Mouse (Mus musculus): ENCODE measurements around the gene Trank1. TPM values are rescaled to one million over a fixed set of nuclear protein-coding genes. Genes with fewer than 3 reads are reported as not detected.

The Trank1 gene
- polyA plus RNA-seq, 1 experiment from 2014 or later: 11.6 TPM

DNA sequence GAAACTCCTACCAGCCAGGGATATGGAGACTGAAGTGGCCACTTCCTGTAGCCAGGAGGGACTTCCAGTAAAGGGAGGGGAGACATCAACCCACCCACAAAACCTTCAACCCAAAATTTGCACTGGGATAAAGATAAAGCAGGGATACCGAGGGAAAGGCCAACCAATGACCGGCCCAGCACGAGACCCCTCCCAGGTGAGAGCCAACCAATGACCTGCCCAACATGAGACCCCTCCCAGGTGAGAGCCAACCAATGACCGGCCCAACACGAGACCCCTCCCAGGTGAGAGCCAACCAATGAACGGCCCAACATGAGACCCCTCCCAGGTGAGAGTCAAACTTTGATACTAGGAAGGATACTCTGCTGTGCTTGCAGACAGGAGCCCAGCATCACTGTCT is 16.6 kb upstream of the Trank1 start:
- Histone ChIP-seq H3K4me1 (ENCODE audit: control insufficient read depth, insufficient read depth, low read depth, low read length) (no peaks in the 10 kb centered on the region; the same call in 1 of the 2 replicates), H3K27me3 (replicated peaks; ENCODE audit: control insufficient read depth, insufficient read depth, low read length) (no peaks in the 10 kb centered on the region), H3K36me3 (ENCODE audit: control insufficient read depth, insufficient read depth, low read length) (no peaks in the 10 kb centered on the region), H3K27ac (ENCODE audit: low read depth, low read length) (no peak overlapping the region), H3K9ac (ENCODE audit: low read depth, low read length) (no peak overlapping the region), H3K9me3 (ENCODE audit: control insufficient read depth, low read length) (no peaks in the 10 kb centered on the region), H3K4me3 (ENCODE audit: low read length) (no peak overlapping the region), H3K4me2 (ENCODE audit: low read length) (no peak overlapping the region)
- ATAC-seq: no peak
- WGBS: 98% methylated on average over 6 of the region's 6 CpGs

DNA sequence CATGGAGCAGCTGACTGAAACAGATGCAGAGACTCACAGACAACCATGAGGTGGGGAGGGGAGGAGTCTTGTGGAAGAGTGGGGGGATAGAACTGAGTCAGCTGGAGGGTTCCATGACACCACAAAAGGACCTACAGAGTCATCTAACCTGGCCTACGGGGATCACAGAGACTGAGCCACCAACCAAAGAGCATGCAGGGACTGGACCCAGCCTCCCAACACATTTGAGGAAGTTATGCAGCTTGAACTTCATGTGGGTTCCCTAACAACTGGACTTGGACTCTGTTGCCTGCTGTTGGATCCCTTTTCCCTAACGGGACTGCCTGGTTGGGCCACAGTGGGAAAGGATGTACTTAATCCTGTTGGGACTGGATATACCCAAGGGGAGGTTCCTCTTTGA is 16.2 kb upstream of the Trank1 start:
- no peaks in the 10 kb centered on the region for H3K27me3 ChIP-seq (replicated peaks; ENCODE audit: control insufficient read depth, insufficient read depth, low read length)
- H3K4me3 ChIP-seq (ENCODE audit: low read length): no peak overlapping the region
- H3K4me2 ChIP-seq (ENCODE audit: low read length): no peak overlapping the region
- H3K9ac ChIP-seq (ENCODE audit: low read depth, low read length): no peak overlapping the region
- no peaks in the 10 kb centered on the region for H3K4me1 ChIP-seq (ENCODE audit: control insufficient read depth, insufficient read depth, low read depth, low read length)
- no peak for ATAC-seq
- H3K36me3 ChIP-seq (ENCODE audit: control insufficient read depth, insufficient read depth, low read length): no peaks in the 10 kb centered on the region
- 80% methylated on average over 2 of the region's 2 CpGs for WGBS
- H3K9me3 ChIP-seq (ENCODE audit: control insufficient read depth, low read length): no peaks in the 10 kb centered on the region
- H3K27ac ChIP-seq (ENCODE audit: low read depth, low read length): no peak overlapping the region

DNA sequence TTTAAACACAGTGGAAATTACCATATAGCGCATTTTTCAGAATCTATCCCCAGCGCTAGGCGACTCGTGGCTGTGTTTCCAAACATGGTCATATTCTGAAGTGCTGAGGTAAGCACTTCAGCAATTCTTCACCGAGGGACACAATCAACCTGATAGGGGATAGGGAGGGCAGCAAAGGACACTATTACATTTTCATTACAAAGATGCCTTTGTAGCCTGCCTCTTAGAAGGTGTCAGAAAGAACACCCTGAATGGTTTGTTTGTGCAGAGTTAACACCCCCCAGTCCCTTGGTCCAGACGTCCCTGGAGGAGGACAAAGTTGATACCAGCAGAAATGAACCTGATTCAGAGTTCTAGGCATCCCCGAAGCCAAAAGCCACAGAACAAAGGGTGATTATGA is 15.1 kb upstream of the Trank1 start:
- Histone ChIP-seq H3K27me3 (replicated peaks; ENCODE audit: control insufficient read depth, insufficient read depth, low read length) (no peaks in the 10 kb centered on the region), H3K4me3 (ENCODE audit: low read length) (no peak overlapping the region), H3K36me3 (ENCODE audit: control insufficient read depth, insufficient read depth, low read length) (no peaks in the 10 kb centered on the region), H3K4me2 (ENCODE audit: low read length) (no peak overlapping the region), H3K27ac (ENCODE audit: low read depth, low read length) (no peak overlapping the region), H3K9me3 (ENCODE audit: control insufficient read depth, low read length) (no peaks in the 10 kb centered on the region), H3K4me1 (ENCODE audit: control insufficient read depth, insufficient read depth, low read depth, low read length) (no peaks in the 10 kb centered on the region), H3K9ac (ENCODE audit: low read depth, low read length) (no peak overlapping the region)
- 82% methylated on average over 7 of the region's 7 CpGs for WGBS
- ATAC-seq: no peak

DNA sequence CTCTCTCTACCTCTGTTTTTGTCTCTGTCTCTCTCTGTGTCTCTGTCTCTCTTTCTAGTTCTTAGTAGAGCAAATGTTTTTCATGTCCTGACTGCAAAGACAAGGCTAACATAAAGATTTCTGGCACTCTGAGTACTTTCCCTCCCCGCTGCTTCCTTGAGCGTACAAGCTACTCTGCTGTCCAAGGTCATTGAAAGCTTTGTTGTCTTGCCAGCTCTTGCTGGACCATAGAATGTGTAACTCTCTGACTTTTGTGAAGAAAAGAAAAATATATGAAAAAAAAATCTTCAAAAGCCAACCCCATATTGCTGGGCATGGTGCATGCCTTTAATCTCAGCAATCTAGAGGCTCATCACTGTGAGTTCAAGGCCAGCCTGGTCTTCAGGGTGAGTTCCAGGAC is 12.9 kb upstream of the Trank1 start:
- no peaks in the 10 kb centered on the region for H3K4me1 ChIP-seq (ENCODE audit: control insufficient read depth, insufficient read depth, low read depth, low read length)
- H3K4me2 ChIP-seq (ENCODE audit: low read length): no peak overlapping the region
- no peak overlapping the region for H3K9ac ChIP-seq (ENCODE audit: low read depth, low read length)
- no peak overlapping the region for H3K4me3 ChIP-seq (ENCODE audit: low read length)
- ATAC-seq: no peak
- 70% methylated on average over 2 of the region's 2 CpGs for WGBS
- H3K27ac ChIP-seq (ENCODE audit: low read depth, low read length): no peak overlapping the region
- no peaks in the 10 kb centered on the region for H3K36me3 ChIP-seq (ENCODE audit: control insufficient read depth, insufficient read depth, low read length)
- no peaks in the 10 kb centered on the region; the same call in 1 of the 2 replicates for H3K27me3 ChIP-seq (replicated peaks; ENCODE audit: control insufficient read depth, insufficient read depth, low read length)
- no peaks in the 10 kb centered on the region for H3K9me3 ChIP-seq (ENCODE audit: control insufficient read depth, low read length)

GRCm38 (mm10) chr9:111302196-111302831 is 9.2 kb upstream of the Trank1 start:
- no peak overlapping the region for H3K27ac ChIP-seq (ENCODE audit: low read depth, low read length)
- no peak for ATAC-seq
- 41% methylated on average over 12 of the region's 12 CpGs for WGBS
- no peaks in the 10 kb centered on the region for H3K4me1 ChIP-seq (ENCODE audit: control insufficient read depth, insufficient read depth, low read depth, low read length)
- H3K9ac ChIP-seq (ENCODE audit: low read depth, low read length): no peak overlapping the region
- H3K9me3 ChIP-seq (ENCODE audit: control insufficient read depth, low read length): no peaks in the 10 kb centered on the region
- H3K36me3 ChIP-seq (ENCODE audit: control insufficient read depth, insufficient read depth, low read length): no peaks in the 10 kb centered on the region
- no peaks in the 10 kb centered on the region; the same call in 1 of the 2 replicates for H3K27me3 ChIP-seq (replicated peaks; ENCODE audit: control insufficient read depth, insufficient read depth, low read length)
- H3K4me3 ChIP-seq (ENCODE audit: low read length): no peak overlapping the region
- no peak overlapping the region for H3K4me2 ChIP-seq (ENCODE audit: low read length)

DNA sequence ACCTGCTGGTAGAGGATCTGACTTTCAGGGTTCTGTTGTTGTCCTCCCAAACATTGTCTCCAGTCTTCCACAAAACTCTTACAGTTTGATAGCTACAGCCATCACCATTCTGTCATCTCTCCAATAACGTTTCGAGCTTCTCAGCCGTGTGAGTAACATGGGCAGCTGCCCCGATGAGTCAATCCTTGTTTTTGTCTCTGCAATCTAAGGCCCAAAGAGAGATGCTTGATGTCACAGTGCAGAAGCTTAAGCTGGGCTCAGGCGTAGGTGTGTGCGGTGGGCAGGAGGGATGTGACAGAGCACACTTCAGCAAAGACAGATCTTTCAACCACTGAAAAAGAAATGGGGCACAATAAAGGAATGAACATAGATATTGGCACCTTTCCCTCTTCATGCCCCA is 7.5 kb upstream of the Trank1 start:
- H3K4me3 ChIP-seq (ENCODE audit: low read length): no peak overlapping the region
- no peak for ATAC-seq
- H3K4me1 ChIP-seq (ENCODE audit: control insufficient read depth, insufficient read depth, low read depth, low read length): no peaks in the 10 kb centered on the region
- H3K9me3 ChIP-seq (ENCODE audit: control insufficient read depth, low read length): no peaks in the 10 kb centered on the region
- no peaks in the 10 kb centered on the region; the same call in 1 of the 2 replicates for H3K27me3 ChIP-seq (replicated peaks; ENCODE audit: control insufficient read depth, insufficient read depth, low read length)
- H3K4me2 ChIP-seq (ENCODE audit: low read length): no peak overlapping the region
- WGBS: 88% methylated on average over 6 of the region's 6 CpGs
- no peak overlapping the region for H3K27ac ChIP-seq (ENCODE audit: low read depth, low read length)
- H3K9ac ChIP-seq (ENCODE audit: low read depth, low read length): no peak overlapping the region
- no peaks in the 10 kb centered on the region for H3K36me3 ChIP-seq (ENCODE audit: control insufficient read depth, insufficient read depth, low read length)

- H3K4me1 ChIP-seq (ENCODE audit: control insufficient read depth, insufficient read depth, low read depth, low read length): no peaks in the 10 kb centered on the region; the same call in 1 of the 2 replicates
- no peaks in the 10 kb centered on the region for H3K9me3 ChIP-seq (ENCODE audit: control insufficient read depth, low read length)
- no peaks in the 10 kb centered on the region for H3K36me3 ChIP-seq (ENCODE audit: control insufficient read depth, insufficient read depth, low read length)
- no peak overlapping the region for H3K4me3 ChIP-seq (ENCODE audit: low read length)
- no peak overlapping the region for H3K9ac ChIP-seq (ENCODE audit: low read depth, low read length)
- peaks cover 10% of the 10 kb centered on the region for H3K27me3 ChIP-seq (replicated peaks; ENCODE audit: control insufficient read depth, insufficient read depth, low read length)
- H3K4me2 ChIP-seq (ENCODE audit: low read length): no peak overlapping the region
- no peak overlapping the region for H3K27ac ChIP-seq (ENCODE audit: low read depth, low read length)
- 85% methylated on average over 7 of the region's 7 CpGs for WGBS
- ATAC-seq: no peak
Observed at GRCm38 (mm10) chr9:111306142-111306541, 5.4 kb upstream of the Trank1 start.

GRCm38 (mm10) chr9:111311843-111312441 is 403 bp downstream of the Trank1 start:
- peak overlapping the region; percentile 85 for H3K4me2 ChIP-seq (ENCODE audit: low read length)
- peaks cover 8% of the 10 kb centered on the region for H3K4me1 ChIP-seq (ENCODE audit: control insufficient read depth, insufficient read depth, low read depth, low read length)
- H3K27me3 ChIP-seq (replicated peaks; ENCODE audit: control insufficient read depth, insufficient read depth, low read length): peaks cover 25% of the 10 kb centered on the region
- peak; percentile 32 for ATAC-seq
- H3K36me3 ChIP-seq (ENCODE audit: control insufficient read depth, insufficient read depth, low read length): no peaks in the 10 kb centered on the region
- H3K27ac ChIP-seq (ENCODE audit: low read depth, low read length): peak overlapping the region; percentile 74
- H3K9me3 ChIP-seq (ENCODE audit: control insufficient read depth, low read length): no peaks in the 10 kb centered on the region; the same call in 1 of the 2 replicates
- H3K9ac ChIP-seq (ENCODE audit: low read depth, low read length): peak overlapping the region; percentile 76
- WGBS: 1% methylated on average over 55 of the region's 98 CpGs
- H3K4me3 ChIP-seq (ENCODE audit: low read length): peak overlapping the region; percentile 71

- peaks cover 25% of the 10 kb centered on the region for H3K27me3 ChIP-seq (replicated peaks; ENCODE audit: control insufficient read depth, insufficient read depth, low read length)
- H3K4me1 ChIP-seq (ENCODE audit: control insufficient read depth, insufficient read depth, low read depth, low read length): peaks cover 8% of the 10 kb centered on the region
- no peaks in the 10 kb centered on the region for H3K36me3 ChIP-seq (ENCODE audit: control insufficient read depth, insufficient read depth, low read length)
- peak overlapping the region; percentile 76 for H3K9ac ChIP-seq (ENCODE audit: low read depth, low read length)
- peak overlapping the region; percentile 74 for H3K27ac ChIP-seq (ENCODE audit: low read depth, low read length)
- H3K4me2 ChIP-seq (ENCODE audit: low read length): peak overlapping the region; percentile 85
- under 1% methylated on average over 20 of the region's 59 CpGs for WGBS
- peak; percentile 69 for ATAC-seq
- peak overlapping the region; percentile 71 for H3K4me3 ChIP-seq (ENCODE audit: low read length)
- no peaks in the 10 kb centered on the region; the same call in 1 of the 2 replicates for H3K9me3 ChIP-seq (ENCODE audit: control insufficient read depth, low read length)
Observed at GRCm38 (mm10) chr9:111312442-111313141, 1.1 kb downstream of the Trank1 start.
